Mouse (Mus musculus) erythroblast, embryonic 14.5 days (primary cell): ENCODE measurements around the gene Shld2.
"Not testable (repeated sequence)": the region's sequence is repeated elsewhere in the genome, so short reads cannot be mapped to it uniquely, and the experiment has no call there.

Experiments
- GATA1 ChIP-seq: IDR thresholded peaks from 2 replicates; pipeline ENCODE4 v1.6.1; 2012; ENCODE audit warnings: low read length, inconsistent platforms, mixed read lengths
- TAL1 ChIP-seq: IDR thresholded peaks from 3 replicates; pipeline ENCODE4 v1.6.1; 2012; ENCODE audit warnings: low read length, inconsistent platforms, mixed read lengths

DNA sequence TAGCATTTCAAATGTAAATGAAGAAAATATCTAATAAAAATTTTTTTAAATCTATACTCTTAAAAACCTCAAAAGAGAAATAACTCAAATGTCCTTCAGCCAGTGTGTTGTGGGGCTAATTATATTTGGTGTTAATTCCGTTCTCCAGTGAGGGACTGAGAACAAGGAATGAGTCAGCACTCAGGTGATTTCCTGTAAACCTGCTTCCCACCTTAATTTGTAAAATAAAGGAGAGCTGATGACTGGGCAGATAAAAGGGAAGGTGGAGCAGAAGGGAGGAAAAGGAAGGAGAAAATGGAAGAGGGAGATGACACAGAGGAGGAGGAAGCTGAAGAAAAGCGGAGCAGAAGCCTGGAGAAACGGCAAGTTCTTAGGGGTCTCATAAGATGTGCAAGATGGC is 51.8 kb downstream of the Shld2 start:
- not testable (repeated sequence) for TF ChIP-seq TAL1, GATA1
